Mouse (Mus musculus) lung, embryonic 14.5 days (tissue): ENCODE measurements around the gene Ube2b. TPM values are rescaled to one million over a fixed set of nuclear protein-coding genes. Genes with fewer than 3 reads are reported as not detected.

Source experiments
- ATAC-seq: fragments of 200-750 bp; cut with Nextera tagmentation; 2 replicates; pipeline ENCODE4 v1.8.0; 2017; ENCODE audit warnings: mild to moderate bottlenecking, moderate TSS enrichment, moderate library complexity; ENCODE audit not compliant: insufficient read depth
- DNase-seq: peaks from one replicate; pipeline ENCODE4 v3.0.0-alpha.2; 2015
- H3K27ac ChIP-seq: fragments of 300-500 bp; sonication (generic); 2 replicates; pipeline ENCODE4 v1.5.1; 2014; ENCODE audit warnings: low read depth, mild to moderate bottlenecking, moderate library complexity
- H3K27me3 ChIP-seq: fragments of 300-500 bp; sonication (generic); 2 replicates; pipeline ENCODE4 v1.6.1; 2014; ENCODE audit warnings: low read length, control low read depth; ENCODE audit not compliant: insufficient read depth
- H3K36me3 ChIP-seq: fragments of 300-500 bp; sonication (generic); 2 replicates; pipeline ENCODE4 v1.6.1; 2014; ENCODE audit warnings: control low read depth; ENCODE audit not compliant: insufficient read depth
- H3K4me1 ChIP-seq: fragments of 300-500 bp; sonication (generic); 2 replicates; pipeline ENCODE4 v1.6.1; 2014; ENCODE audit warnings: antibody characterized with exemption, control low read depth; ENCODE audit not compliant: insufficient read depth
- H3K4me2 ChIP-seq: fragments of 300-500 bp; sonication (generic); 2 replicates; pipeline ENCODE4 v1.6.1; 2014; ENCODE audit warnings: mild to moderate bottlenecking
- H3K4me3 ChIP-seq: fragments of 300-500 bp; sonication (generic); 2 replicates; pipeline ENCODE4 v1.5.1; 2014; ENCODE audit warnings: low read depth, low read length
- H3K9ac ChIP-seq: fragments of 300-500 bp; sonication (generic); 2 replicates; pipeline ENCODE4 v1.6.1; 2014
- H3K9me3 ChIP-seq: fragments of 300-500 bp; sonication (generic); 2 replicates; pipeline ENCODE4 v1.6.1; 2016; ENCODE audit warnings: low read depth, low read length, control low read depth
- CTCF ChIP-seq: IDR thresholded peaks from 2 replicates; pipeline ENCODE4 v1.5.1; 2016; ENCODE audit warnings: antibody characterized with exemption, low read depth
- WGBS: fragments of 180-500 bp; shearing (Covaris S2); extraction: QIAGEN DNeasy Blood & Tissue Kit; methylation state at CpG from one replicate; pipeline ENCODE4 v1.1.7; 2014; 5-methylcytosine and 5-hydroxymethylcytosine counted together
- polyA plus RNA-seq: library from polyadenylated mRNA; unstranded; fragments of >200 nt; fragmentation: Nextera tagmentation; extraction: Ambion mirVana; gene quantifications from 2 replicates; pipeline ENCODE4 v1.2.1, GENCODE M21; 2014

Ube2b gene
- polyA plus RNA-seq, 1 experiment from 2014 or later = 128 TPM

GRCm38 (mm10) chr11:51944239-51944638 lies 56.3 kb downstream of the Ube2b start:
- TF ChIP-seq CTCF = no peak
- H3K27me3 ChIP-seq = no peaks in the 10 kb centered on the region
- H3K27ac ChIP-seq = no peak overlapping the region
- H3K9me3 ChIP-seq = no peaks in the 10 kb centered on the region
- no peak for DNase-seq
- H3K4me3 ChIP-seq = no peak overlapping the region
- H3K36me3 ChIP-seq = no peaks in the 10 kb centered on the region
- H3K4me2 ChIP-seq = no peak overlapping the region
- no peak for ATAC-seq
- no peak overlapping the region for H3K9ac ChIP-seq
- WGBS = 66% methylated on average over 3 of the region's 3 CpGs
- H3K4me1 ChIP-seq = no peaks in the 10 kb centered on the region

GRCm38 (mm10) chr11:51943500-51943841 lies 57.1 kb downstream of the Ube2b start:
- Histone ChIP-seq H3K4me3 (no peak overlapping the region), H3K4me1 (no peaks in the 10 kb centered on the region), H3K27ac (no peak overlapping the region), H3K27me3 (no peaks in the 10 kb centered on the region), H3K36me3 (no peaks in the 10 kb centered on the region), H3K9ac (no peak overlapping the region), H3K9me3 (no peaks in the 10 kb centered on the region), H3K4me2 (no peak overlapping the region)
- DNase-seq (no peak), ATAC-seq (no peak)
- TF ChIP-seq CTCF = no peak
- 26% methylated on average over 6 of the region's 6 CpGs for WGBS

DNA sequence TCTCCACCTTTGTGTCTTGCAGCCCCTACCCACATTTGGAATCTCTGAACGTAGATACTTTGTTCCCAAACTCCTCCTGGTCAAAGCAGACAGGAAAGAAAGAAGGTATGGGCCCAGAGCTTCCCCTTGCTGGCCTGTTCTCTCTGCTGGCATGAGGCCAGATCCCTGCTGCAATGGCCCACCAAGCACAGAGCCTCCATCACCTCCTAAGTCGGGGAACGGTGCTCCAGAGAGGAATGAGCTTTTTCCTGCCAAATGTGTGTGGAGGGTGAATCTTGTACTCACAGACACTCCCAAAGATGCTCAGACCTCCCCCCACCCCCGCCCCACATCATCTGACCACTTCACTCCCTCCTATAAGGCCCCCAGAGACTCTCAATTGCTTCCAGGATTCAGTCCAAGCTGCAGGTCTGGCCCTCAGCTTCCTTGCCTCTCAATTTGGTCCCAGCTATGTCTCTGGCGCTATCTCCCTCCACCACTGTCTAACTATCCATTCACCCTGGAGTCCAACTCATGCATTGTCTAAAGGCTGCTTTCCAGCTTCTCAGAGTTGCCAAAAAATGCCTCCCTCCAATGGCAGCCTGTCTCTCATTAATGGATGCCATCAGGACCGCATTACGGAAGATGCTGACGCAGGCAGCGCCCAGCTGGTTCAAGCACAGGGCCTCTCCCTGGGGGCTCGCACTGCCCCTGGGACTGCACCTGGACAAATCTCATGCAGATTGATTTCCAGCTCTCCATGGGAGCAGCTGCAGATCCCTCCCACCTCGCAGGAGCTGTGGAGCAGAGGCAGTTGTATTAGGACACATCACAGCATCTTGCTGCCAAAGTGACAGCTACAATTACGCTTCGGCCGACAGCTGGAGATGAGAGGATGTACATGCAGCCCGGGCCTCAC lies 57.7 kb downstream of the Ube2b start:
- Histone ChIP-seq H3K36me3 (no peaks in the 10 kb centered on the region), H3K4me2 (no peak overlapping the region), H3K27ac (no peak overlapping the region), H3K4me3 (no peak overlapping the region), H3K4me1 (no peaks in the 10 kb centered on the region), H3K9ac (no peak overlapping the region), H3K9me3 (no peaks in the 10 kb centered on the region), H3K27me3 (no peaks in the 10 kb centered on the region)
- 47% methylated on average over 15 of the region's 15 CpGs for WGBS
- no peak for TF ChIP-seq CTCF
- DNase-seq (peak; percentile 36), ATAC-seq (no peak)

DNA sequence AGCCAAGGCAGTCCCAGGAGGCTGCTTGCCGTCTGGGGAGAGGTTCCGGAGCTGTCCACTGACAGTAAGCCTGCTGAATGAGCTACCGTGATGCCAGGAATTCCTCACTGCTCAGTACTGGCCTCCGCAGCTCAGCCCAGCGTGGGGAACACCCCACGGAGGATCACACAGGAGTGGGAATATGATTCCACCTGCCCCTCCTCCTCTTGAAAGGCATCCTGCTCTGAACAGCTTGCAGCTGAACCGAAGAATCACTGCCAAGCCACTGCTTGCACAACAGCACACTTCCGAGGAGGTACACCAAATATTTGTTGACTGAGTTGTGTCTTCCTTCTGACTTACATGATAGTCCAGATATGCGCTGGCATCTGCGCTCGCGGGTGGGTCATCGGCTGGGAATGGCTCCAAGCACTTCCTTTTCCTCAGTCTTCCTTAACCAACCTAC lies 60.0 kb downstream of the Ube2b start:
- TF ChIP-seq CTCF = no peak
- H3K27ac ChIP-seq = no peak overlapping the region
- H3K36me3 ChIP-seq = no peaks in the 10 kb centered on the region
- no peak overlapping the region for H3K4me3 ChIP-seq
- no peak overlapping the region for H3K4me2 ChIP-seq
- no peak overlapping the region for H3K9ac ChIP-seq
- 39% methylated on average over 13 of the region's 13 CpGs for WGBS
- no peaks in the 10 kb centered on the region for H3K27me3 ChIP-seq
- DNase-seq (peak; percentile 40), ATAC-seq (no peak)
- H3K9me3 ChIP-seq = no peaks in the 10 kb centered on the region
- H3K4me1 ChIP-seq = no peaks in the 10 kb centered on the region

DNA sequence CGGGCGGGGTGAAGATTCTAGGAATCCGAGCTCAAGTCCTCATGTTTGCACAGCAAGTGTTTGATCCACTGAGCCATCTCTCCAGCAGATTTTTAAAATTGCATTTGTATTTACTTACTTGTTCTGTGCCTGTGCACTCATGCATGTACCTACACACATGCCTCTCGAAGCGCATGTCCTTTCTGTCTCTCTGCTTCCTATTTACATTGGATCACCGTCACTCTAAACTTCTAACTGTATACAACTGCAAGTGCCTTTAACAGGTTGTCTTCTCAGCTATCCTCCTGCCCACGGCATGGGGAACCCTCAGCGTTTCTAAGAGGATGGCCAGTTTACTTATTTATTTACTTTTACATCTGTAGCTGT lies 61.0 kb downstream of the Ube2b start:
- H3K4me1 ChIP-seq = no peaks in the 10 kb centered on the region
- no peak overlapping the region for H3K4me3 ChIP-seq
- H3K36me3 ChIP-seq = no peaks in the 10 kb centered on the region
- TF ChIP-seq CTCF = no peak
- H3K4me2 ChIP-seq = no peak overlapping the region
- no peak overlapping the region for H3K9ac ChIP-seq
- DNase-seq = no peak
- H3K9me3 ChIP-seq = no peaks in the 10 kb centered on the region
- 54% methylated on average over 8 of the region's 8 CpGs for whole genome bisulfite sequencing
- H3K27ac ChIP-seq = no peak overlapping the region
- no peaks in the 10 kb centered on the region for H3K27me3 ChIP-seq
- ATAC-seq = no peak

DNA sequence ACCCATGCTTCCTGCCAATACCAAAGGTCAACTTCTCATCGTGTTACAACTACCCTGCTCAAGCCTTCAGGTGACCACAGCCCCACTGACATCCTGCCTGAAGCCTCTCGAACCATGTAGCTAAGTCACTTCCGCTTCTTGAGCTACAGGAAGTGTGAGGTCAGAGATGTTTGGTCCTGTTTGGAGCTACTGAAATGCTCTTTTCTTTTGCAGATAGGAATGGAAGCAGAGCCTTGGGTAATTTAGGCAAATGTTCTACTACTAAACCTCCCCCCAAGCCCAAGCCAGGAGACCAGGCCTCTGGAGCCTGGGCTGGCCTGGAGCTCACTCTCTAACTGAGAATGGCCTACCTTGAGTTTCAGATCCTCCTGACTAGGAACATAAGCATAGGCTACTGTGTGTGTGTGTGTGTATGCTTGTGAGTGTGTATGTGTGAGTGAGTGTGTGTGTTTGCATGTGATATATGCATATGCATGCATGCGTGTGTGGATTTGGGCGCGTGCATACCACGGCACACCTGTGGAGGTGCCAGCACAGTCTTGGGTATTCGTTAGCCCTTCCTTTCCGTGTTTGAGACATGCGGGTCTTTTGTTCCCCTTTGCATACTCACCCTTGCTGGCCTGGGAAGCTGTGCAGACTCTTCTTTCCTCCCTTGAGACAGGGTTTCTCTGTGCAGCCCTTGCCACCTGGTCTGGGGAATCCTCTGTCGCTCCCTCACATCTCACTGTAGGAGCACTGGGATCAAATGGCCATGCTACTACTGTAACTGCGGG lies 61.6 kb downstream of the Ube2b start:
- H3K4me3 ChIP-seq = no peak overlapping the region
- no peaks in the 10 kb centered on the region for H3K9me3 ChIP-seq
- no peaks in the 10 kb centered on the region for H3K4me1 ChIP-seq
- DNase-seq (peak; percentile 17), ATAC-seq (no peak)
- WGBS = 79% methylated on average over 12 of the region's 12 CpGs
- H3K27me3 ChIP-seq = no peaks in the 10 kb centered on the region
- no peaks in the 10 kb centered on the region for H3K36me3 ChIP-seq
- no peak overlapping the region for H3K27ac ChIP-seq
- no peak for TF ChIP-seq CTCF
- no peak overlapping the region for H3K4me2 ChIP-seq
- H3K9ac ChIP-seq = no peak overlapping the region

- no peaks in the 10 kb centered on the region for H3K27me3 ChIP-seq
- TF ChIP-seq CTCF = no peak
- DNase-seq (no peak), ATAC-seq (no peak)
- no peak overlapping the region for H3K4me3 ChIP-seq
- no peak overlapping the region for H3K4me2 ChIP-seq
- H3K27ac ChIP-seq = no peak overlapping the region
- H3K9ac ChIP-seq = no peak overlapping the region
- H3K9me3 ChIP-seq = no peaks in the 10 kb centered on the region
- 68% methylated on average over 6 of the region's 6 CpGs for WGBS
- no peaks in the 10 kb centered on the region for H3K4me1 ChIP-seq
- no peaks in the 10 kb centered on the region for H3K36me3 ChIP-seq
Measured at GRCm38 (mm10) chr11:51937361-51937781, 63.2 kb downstream of the Ube2b start.
